Mouse (Mus musculus): ENCODE measurements around the gene Aifm3.

The Aifm3 gene

GRCm38 (mm10) chr16:17489469-17490111 lies at the start of gene Aifm3:
TSS of gene Aifm3 (plus strand) at chr16:17489611.
- DNase-seq (ENCODE audit: low spot score) = peak; percentile 44

- DNase-seq (ENCODE audit: low spot score) = peak; percentile 98
These were observed 37.7 kb upstream of the Aifm3 start, which contains the start of gene Crkl for GRCm38 (mm10) chr16:17451541-17452372. TSS of gene Crkl (plus strand) at chr16:17451987.

- DNase-seq (ENCODE audit: low spot score) = no peak
These were observed 37.1 kb upstream of the Aifm3 start for GRCm38 (mm10) chr16:17452373-17452715.

GRCm38 (mm10) chr16:17456901-17457300 lies 32.5 kb upstream of the Aifm3 start:
- DNase-seq (ENCODE audit: low spot score) = no peak

- DNase-seq (ENCODE audit: low spot score) = no peak
These were observed 29.2 kb upstream of the Aifm3 start for GRCm38 (mm10) chr16:17460254-17460653.

GRCm38 (mm10) chr16:17461596-17461995 lies 27.8 kb upstream of the Aifm3 start:
- no peak for DNase-seq (ENCODE audit: low spot score)

GRCm38 (mm10) chr16:17463184-17463583 lies 26.2 kb upstream of the Aifm3 start:
- no peak for DNase-seq (ENCODE audit: low spot score)

- DNase-seq (ENCODE audit: low spot score) = no peak
These were observed 22.3 kb upstream of the Aifm3 start for GRCm38 (mm10) chr16:17466875-17467663.

- DNase-seq (ENCODE audit: low spot score) = no peak
These were observed 16.9 kb upstream of the Aifm3 start for GRCm38 (mm10) chr16:17472498-17472897.

- no peak for DNase-seq (ENCODE audit: low spot score)
These were observed 15.3 kb upstream of the Aifm3 start for GRCm38 (mm10) chr16:17474091-17474490.

GRCm38 (mm10) chr16:17474761-17475160 lies 14.7 kb upstream of the Aifm3 start:
- DNase-seq (ENCODE audit: low spot score) = no peak

- DNase-seq (ENCODE audit: low spot score) = no peak
These were observed 14.1 kb upstream of the Aifm3 start for GRCm38 (mm10) chr16:17475326-17475725.

- DNase-seq (ENCODE audit: low spot score) = no peak
These were observed 11.0 kb upstream of the Aifm3 start for GRCm38 (mm10) chr16:17478331-17478943.

- no peak for DNase-seq (ENCODE audit: low spot score)
These were observed 7.9 kb upstream of the Aifm3 start for GRCm38 (mm10) chr16:17481465-17481864.

- DNase-seq (ENCODE audit: low spot score) = no peak
These were observed 2.9 kb upstream of the Aifm3 start for GRCm38 (mm10) chr16:17486505-17486904.

GRCm38 (mm10) chr16:17488478-17489468 lies 638 bp upstream of the Aifm3 start:
- DNase-seq (ENCODE audit: low spot score) = no peak

- no peak for DNase-seq (ENCODE audit: low spot score)
These were observed 1.7 kb downstream of the Aifm3 start for GRCm38 (mm10) chr16:17491154-17491553.

- no peak for DNase-seq (ENCODE audit: low spot score)
These were observed 2.6 kb downstream of the Aifm3 start for GRCm38 (mm10) chr16:17491896-17492561.

GRCm38 (mm10) chr16:17496499-17497305 lies 7.3 kb downstream of the Aifm3 start:
- peak; percentile 63 for DNase-seq (ENCODE audit: low spot score)

All from ovary, postnatal 36 days (tissue).